Mouse (Mus musculus) lung, postnatal 0 days (tissue): ENCODE measurements at regions not wholly inside any gene's neighbourhood (a gene's known extent, or its start where the extent isn't known, plus 50 kb on each side); places are given as distances from the start of the nearest gene placed in this dataset.

Experiments
- CTCF ChIP-seq: IDR thresholded peaks from 2 replicates; pipeline ENCODE4 v1.5.1; 2016; ENCODE audit warnings: antibody characterized with exemption, mild to moderate bottlenecking
- EP300 ChIP-seq: IDR thresholded peaks from 2 replicates; pipeline ENCODE4 v1.6.1; 2016; ENCODE audit warnings: antibody characterized with exemption, mild to moderate bottlenecking, control low read depth

- TF ChIP-seq EP300 (no peak), CTCF (no peak)
Measured at GRCm38 (mm10) chr19:52788802-52789201, 251.2 kb downstream of the Xpnpep1 start.
